Mouse (Mus musculus) ES-E14 (cell line): Measurements from ENCODE around the gene Gm16513. TPM values are rescaled to one million over a fixed set of nuclear protein-coding genes. Genes with fewer than 3 reads are reported as not detected.
"Not testable (repeated sequence)": the region's sequence is repeated elsewhere in the genome, so short reads cannot be mapped to it uniquely, and the experiment has no call there.

Experiments used
- DNase-seq: peaks from one replicate; pipeline ENCODE4 v3.0.0-alpha.2; 2013; ENCODE audit warnings: low read depth, low spot score
- H3K27ac ChIP-seq: 2 replicates; pipeline ENCODE4 v1.5.1; 2012; ENCODE audit warnings: low read depth, mild to moderate bottlenecking, low read length, moderate library complexity, mixed read lengths; ENCODE audit not compliant: poor library complexity, insufficient read depth, severe bottlenecking
- H3K36me3 ChIP-seq: 2 replicates; pipeline ENCODE4 v1.6.1; 2012; ENCODE audit warnings: mild to moderate bottlenecking, low read length, moderate library complexity, mixed read lengths; ENCODE audit not compliant: control insufficient read depth, poor library complexity, insufficient read depth, severe bottlenecking
- H3K4me1 ChIP-seq, 2 experiments: fragments of 150-350 bp in 1 of 2; sonication (generic) in 1 of 2; 2 replicates each; pipeline ENCODE4 v1.6.1; 2012; ENCODE audit warnings: low read length in 2 of 2, mild to moderate bottlenecking in 1 of 2, mixed read lengths in 1 of 2; ENCODE audit not compliant: control insufficient read depth in 2 of 2, insufficient read depth in 2 of 2, poor library complexity in 1 of 2
- H3K4me3 ChIP-seq, 2 experiments: fragments of 150-350 bp in 1 of 2; sonication (generic) in 1 of 2; 2 replicates each; pipeline ENCODE4 v1.5.1; 2012; ENCODE audit warnings: low read length in 2 of 2, low read depth in 1 of 2, mild to moderate bottlenecking in 1 of 2, mixed read lengths in 1 of 2; ENCODE audit not compliant: insufficient read depth in 1 of 2, poor library complexity in 1 of 2, severe bottlenecking in 1 of 2
- H3K9ac ChIP-seq: 2 replicates; pipeline ENCODE4 v1.6.1; 2012; ENCODE audit warnings: low read depth, mild to moderate bottlenecking, low read length, mixed read lengths; ENCODE audit not compliant: poor library complexity, insufficient read depth, severe bottlenecking
- H3K9me3 ChIP-seq: fragments of 150-350 bp; sonication (generic); 2 replicates; pipeline ENCODE4 v1.6.1; 2012; ENCODE audit warnings: low read depth, mild to moderate bottlenecking, low read length; ENCODE audit not compliant: control insufficient read depth, insufficient read depth
- in situ Hi-C, 2 experiments: fragments of 600-800 bp; cut with MboI; formaldehyde crosslinking; loops; one replicate each; pipeline ENCODE4 v1.15.1; 2025; ENCODE audit warnings: low sequenced_read_pairs in 2 of 2, inconsistent platforms in 1 of 2; ENCODE audit not compliant: unreplicated experiment in 2 of 2
- total RNA-seq: library from RNA; depleted of rRNA; stranded (reverse); fragments of 300-350 nt; gene quantifications from 2 replicates; pipeline ENCODE4 v1.2.3, GENCODE M21; 2012; rRNA removed

Gm16513 gene
- 0.32 and 0.58 TPM in 2 replicates for total RNA-seq

GRCm38 (mm10) chr5:95182324-95182723, at the start of gene Gm16513:
TSS of gene Gm16513 (plus strand) at chr5:95182624.
- H3K9me3 ChIP-seq, in situ Hi-C loops, H3K4me3 ChIP-seq, H3K4me1 ChIP-seq, H3K27ac ChIP-seq, H3K9ac ChIP-seq, DNase-seq, H3K36me3 ChIP-seq: not testable (repeated sequence)

Other genes with a start within 250 kb of the Gm16513 start
- gene Gm6367, start 194.0 kb upstream of the Gm16513 start, total RNA-seq: not detected in 2 replicates
- gene Gm7942, start 75.7 kb upstream of the Gm16513 start, total RNA-seq: not detected in 2 replicates
- gene Gm10424, start 90.1 kb downstream of the Gm16513 start, total RNA-seq: not detected in 2 replicates
- gene Gm3259, start 123.3 kb downstream of the Gm16513 start, total RNA-seq: not detected in 2 replicates